Mouse (Mus musculus) frontal cortex, postnatal 14 days (tissue): ENCODE measurements around the gene Tnp2.
"Not testable (repeated sequence)": the region's sequence is repeated elsewhere in the genome, so short reads cannot be mapped to it uniquely, and the experiment has no call there.

Experiments used
- DNase-seq, 2 experiments: peaks; one replicate each; pipeline ENCODE4 v3.0.0; 2022; ENCODE audit warnings: low spot score in 2 of 2

Tnp2 gene

GRCm38 (mm10) chr16:10788271-10788670 lies at the start of gene Tnp2:
Gene Tnp2 (minus strand): TSS chr16:10788660.
- DNase-seq, result no peak

GRCm38 (mm10) chr16:10837903-10838302 lies 49.4 kb upstream of the Tnp2 start:
- no peak for DNase-seq

- DNase-seq, result no peak
These were observed 48.8 kb upstream of the Tnp2 start for GRCm38 (mm10) chr16:10837250-10837649.

- DNase-seq, result no peak
These were observed 47.9 kb upstream of the Tnp2 start for GRCm38 (mm10) chr16:10836388-10836787.

GRCm38 (mm10) chr16:10834911-10835587 lies 46.6 kb upstream of the Tnp2 start, which contains the start of gene Rmi2:
Gene Rmi2 (plus strand): TSS chr16:10835059.
- peak; percentile 36 to 79 for DNase-seq

- no peak for DNase-seq
These were observed 46.1 kb upstream of the Tnp2 start for GRCm38 (mm10) chr16:10834542-10834910.

GRCm38 (mm10) chr16:10828461-10828805 lies 40.0 kb upstream of the Tnp2 start:
- no peak for DNase-seq

- DNase-seq, result no peak
These were observed 39.5 kb upstream of the Tnp2 start for GRCm38 (mm10) chr16:10827766-10828460.

GRCm38 (mm10) chr16:10827269-10827668 lies 38.8 kb upstream of the Tnp2 start:
- DNase-seq, result no peak

- DNase-seq, result no peak
These were observed 37.4 kb upstream of the Tnp2 start for GRCm38 (mm10) chr16:10825840-10826239.

- DNase-seq, result no peak
These were observed 36.1 kb upstream of the Tnp2 start for GRCm38 (mm10) chr16:10824536-10824935.

- DNase-seq, result no peak
These were observed 32.9 kb upstream of the Tnp2 start for GRCm38 (mm10) chr16:10821387-10821786.

- DNase-seq, result no peak
These were observed 31.5 kb upstream of the Tnp2 start for GRCm38 (mm10) chr16:10819966-10820365.

GRCm38 (mm10) chr16:10818579-10819135 lies 30.2 kb upstream of the Tnp2 start:
- DNase-seq, result no peak

- no peak for DNase-seq
These were observed 26.4 kb upstream of the Tnp2 start for GRCm38 (mm10) chr16:10814864-10815263.

- no peak for DNase-seq
These were observed 25.3 kb upstream of the Tnp2 start for GRCm38 (mm10) chr16:10813726-10814125.

GRCm38 (mm10) chr16:10812865-10813371 lies 24.5 kb upstream of the Tnp2 start, which contains the start of gene Gm11172:
Gene Gm11172 (plus strand): TSS chr16:10812915.
- DNase-seq, result no peak

- DNase-seq, result no peak
These were observed 21.9 kb upstream of the Tnp2 start for GRCm38 (mm10) chr16:10810376-10810775.

- no peak for DNase-seq
These were observed 17.5 kb upstream of the Tnp2 start, which contains the start of gene Prm1 for GRCm38 (mm10) chr16:10805789-10806527. Gene Prm1 (minus strand): TSS chr16:10805839.

GRCm38 (mm10) chr16:10802420-10802819 lies 14.0 kb upstream of the Tnp2 start:
- DNase-seq, result not testable (repeated sequence)

GRCm38 (mm10) chr16:10796034-10796433 lies 7.6 kb upstream of the Tnp2 start, which contains the start of gene Prm2:
Gene Prm2 (minus strand): TSS chr16:10796134.
- no peak for DNase-seq

GRCm38 (mm10) chr16:10790702-10791101 lies 2.2 kb upstream of the Tnp2 start, which contains the start of gene Prm3:
Gene Prm3 (minus strand): TSS chr16:10790914.
- DNase-seq, result no peak
